Mouse (Mus musculus): ENCODE data around the gene Hap1.

The Hap1 gene

DNA sequence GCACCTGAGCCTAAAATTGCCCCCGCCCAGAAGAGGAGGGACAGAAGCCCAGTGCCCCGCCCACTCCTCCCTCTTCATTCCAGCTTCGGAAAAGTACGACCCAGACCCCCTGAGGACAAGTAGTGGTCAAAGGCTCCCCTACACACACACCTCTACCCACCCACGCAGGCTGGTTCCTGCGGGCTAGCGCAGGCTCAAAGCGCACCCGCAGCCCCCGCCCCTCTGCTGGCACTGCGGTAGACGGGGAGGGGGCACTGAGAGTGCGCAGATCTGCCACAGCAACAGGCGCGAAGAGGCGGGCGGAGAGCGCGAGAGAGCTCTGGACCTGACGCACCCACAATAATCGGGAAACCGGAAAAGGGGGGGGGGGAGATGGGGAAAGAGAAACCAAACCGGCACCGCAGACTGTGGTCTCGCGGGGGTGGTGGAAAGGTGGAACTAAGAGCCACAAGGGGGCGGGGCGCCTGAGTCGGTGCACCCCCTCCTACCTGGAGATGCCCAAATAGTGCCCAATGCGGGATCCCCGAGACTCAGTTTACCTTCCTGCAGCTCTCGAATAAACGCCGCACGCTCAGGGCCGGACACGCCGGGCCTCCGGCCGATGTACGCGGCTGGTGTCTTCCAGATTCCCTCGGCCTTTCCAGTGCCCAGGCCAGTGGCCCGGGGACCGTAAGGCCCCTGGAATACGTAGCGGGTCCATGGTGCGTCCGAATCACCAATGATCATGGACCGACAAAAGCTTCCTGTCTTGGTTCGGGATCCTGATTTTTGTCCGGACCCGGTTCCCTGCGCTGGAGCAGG lies 577 bp downstream of the Hap1 start:
- DNase-seq (ENCODE audit: low spot score), result no peak

DNA sequence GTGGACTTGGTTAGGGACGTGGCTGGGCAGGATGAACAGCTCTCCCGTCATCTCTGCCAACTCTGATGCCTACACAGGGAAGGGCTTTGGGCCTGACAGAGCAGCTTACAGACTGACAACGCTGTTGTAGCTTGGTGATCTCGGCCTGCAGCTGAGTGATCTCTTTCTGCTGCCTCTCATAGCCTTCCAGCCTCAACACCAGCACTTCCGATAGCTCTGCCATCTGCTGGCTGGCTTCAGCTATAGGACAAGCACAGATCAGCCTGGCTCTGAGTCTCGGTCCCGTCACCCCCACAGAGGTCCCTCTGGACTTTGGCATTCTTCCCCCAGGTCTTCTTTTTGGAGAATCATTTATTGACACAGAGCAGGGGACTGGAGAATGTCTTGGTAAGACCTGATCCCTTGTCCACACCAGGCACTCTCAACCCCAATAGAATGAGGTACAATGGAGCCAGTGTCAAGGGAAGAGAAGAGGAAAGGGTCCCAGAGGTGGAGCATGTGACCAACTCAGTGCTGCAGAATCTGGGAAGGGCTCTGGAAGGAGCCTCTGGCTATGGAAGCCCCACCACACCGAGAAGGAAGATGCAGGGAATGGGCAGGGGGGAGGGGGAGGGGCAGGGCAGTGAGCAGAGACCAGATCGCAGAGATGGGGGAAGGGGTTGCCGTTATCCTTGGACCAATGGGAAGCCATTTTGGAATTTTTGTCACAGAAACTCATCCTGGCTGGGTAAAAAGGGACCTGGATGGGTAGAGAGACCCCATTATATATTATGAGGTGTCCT lies 3.7 kb downstream of the Hap1 start:
- DNase-seq (ENCODE audit: low spot score), result peak; percentile 60

DNA sequence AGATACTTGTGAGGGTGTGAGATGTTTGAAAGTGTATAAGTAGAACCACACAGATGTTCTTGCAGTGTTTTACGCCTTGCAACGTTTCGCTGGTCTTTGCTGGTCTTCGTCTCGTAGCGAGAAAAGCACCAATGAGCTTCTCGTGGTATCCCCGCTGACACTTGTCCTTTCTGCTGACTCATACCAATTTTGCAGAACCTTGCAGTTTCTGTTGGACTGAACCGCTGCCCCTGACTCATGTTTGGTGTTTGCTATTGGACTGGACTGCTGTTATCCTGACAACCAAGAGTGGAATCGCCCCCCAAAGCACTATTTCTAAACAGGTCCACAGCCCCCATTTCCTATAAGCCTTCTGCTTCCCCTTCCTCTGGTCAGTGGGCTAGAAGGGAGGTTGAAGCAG lies 11.7 kb downstream of the Hap1 start:
- DNase-seq (ENCODE audit: low spot score), result no peak

DNA sequence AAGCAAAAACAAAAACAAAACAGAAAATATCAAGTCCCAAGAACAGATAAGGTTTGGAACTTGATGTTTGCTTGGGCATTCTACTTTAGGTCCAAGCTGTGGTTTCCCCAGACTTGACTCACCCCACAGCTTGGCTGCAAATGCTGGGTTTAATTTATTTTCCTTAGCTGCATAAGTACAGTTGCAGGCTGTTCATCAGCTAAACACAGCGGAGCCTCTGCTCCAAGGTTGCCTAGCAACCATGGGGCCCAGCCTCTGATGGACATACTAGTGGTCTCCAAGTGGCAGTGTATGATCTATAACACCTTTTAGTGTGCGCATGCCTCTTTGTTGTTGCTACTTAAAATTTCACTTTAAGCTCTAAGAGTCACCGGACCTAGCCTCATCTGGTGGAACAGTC lies 20.2 kb downstream of the Hap1 start:
- DNase-seq (ENCODE audit: low spot score), result no peak

DNA sequence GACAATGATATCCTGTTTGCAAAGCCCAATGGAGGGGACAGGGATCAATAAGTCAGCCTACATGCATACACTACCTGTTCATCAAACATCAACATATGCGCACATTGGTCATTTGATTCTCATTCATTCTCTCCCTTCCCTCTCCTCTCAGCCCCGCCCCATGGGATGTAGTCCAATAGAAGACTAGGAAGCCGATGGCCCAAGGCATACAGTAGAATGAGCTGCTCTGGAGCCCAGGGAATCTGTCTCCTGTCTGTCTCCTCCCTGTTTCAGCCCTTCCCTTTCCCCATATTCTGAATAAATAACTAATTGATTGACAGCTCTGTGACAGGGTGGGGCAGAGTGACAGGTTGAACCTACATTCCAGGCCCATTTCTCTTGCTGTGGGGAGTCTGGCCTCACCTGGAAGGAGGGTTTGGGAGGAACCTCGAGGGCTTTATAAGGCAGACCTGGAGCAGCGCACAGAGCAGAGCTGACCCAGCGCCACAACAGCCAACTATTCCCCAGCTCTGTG lies 21.9 kb downstream of the Hap1 start, which contains the start of gene Gast:
Gene Gast, plus strand, starts transcription at position 464 of the 514 bp plus-strand sequence.
- no peak for DNase-seq (ENCODE audit: low spot score)

DNA sequence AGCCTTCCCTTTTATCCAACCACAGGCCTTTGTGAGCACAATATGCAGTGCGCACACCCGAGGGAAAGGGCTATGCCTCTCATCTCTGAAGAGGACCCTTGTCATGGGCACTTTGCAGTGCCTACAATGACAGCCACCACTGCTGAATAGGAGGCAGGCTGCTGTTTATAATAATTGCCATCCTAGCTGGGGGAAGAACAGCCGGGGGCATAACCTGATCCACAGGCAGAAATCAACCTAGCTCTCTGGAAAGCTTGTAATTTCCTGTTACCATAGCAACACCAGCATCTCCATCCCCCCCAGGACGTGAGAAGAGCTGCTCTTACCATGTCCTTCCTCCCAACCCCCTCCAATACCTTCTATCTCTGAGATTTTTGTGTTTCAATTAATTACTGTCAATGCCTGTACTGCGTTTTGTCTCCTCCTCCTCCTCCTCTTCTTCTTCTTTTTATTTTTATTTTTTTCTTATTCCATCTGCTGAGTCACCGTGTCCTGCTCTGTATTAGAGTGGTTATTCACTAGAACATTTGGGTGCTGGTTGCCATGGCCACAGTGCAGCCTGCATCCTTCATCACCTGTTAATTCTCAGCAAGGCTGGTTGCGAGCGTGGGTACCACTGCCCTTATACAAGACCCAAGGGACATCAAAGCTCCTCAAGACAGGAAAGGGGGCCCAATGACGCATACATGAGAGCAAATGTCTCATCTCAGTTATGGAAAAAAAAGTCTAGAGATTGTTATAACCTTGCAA lies 23.0 kb downstream of the Hap1 start:
- no peak for DNase-seq (ENCODE audit: low spot score)

DNA sequence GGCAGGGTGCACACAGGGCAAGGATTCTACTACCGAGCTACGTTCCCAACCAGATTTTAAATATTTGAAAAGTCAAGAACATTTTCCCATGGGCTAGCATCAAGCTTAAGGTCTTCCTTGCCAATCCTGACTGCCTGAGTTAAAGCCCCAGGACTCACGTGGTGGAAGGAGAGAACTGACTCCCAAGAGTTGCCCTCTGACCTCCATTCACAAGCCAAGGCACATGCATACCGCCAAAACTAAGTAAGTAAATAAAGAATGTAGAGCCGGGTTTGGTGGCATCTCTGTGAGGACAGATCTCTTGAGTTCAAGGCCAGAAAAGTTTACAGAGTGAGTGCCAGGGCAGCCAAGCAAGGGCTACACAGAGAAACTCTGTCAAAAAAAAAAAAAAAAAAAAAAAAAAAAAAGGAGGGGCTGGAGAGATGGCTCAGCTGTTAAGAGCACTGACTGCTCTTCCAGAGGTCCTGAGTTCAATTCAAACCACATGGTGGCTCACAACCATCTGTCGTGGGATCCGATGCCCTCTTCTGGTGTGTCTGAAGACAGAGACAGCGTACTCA lies 25.0 kb downstream of the Hap1 start:
- peak; percentile 74 for DNase-seq (ENCODE audit: low spot score)

DNA sequence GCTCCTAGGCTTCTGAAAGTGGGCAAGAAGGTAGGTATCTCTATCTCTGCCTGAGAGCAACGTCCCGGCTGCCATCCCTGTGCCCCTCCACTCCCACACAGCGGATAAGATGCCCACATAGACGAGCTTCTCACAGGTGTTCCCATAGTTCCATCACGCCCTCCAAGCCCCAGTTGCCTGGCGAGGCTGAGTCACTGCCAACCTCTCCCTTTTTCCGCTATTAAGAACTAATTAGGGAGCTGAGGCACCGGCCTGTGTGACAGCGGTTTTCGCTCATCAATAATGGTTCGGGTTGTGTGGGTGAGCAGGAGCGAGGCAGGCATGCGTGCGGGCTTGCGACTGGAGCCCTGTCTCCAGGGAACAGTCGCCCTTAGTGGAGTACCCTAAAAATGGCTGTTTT lies 25.7 kb downstream of the Hap1 start:
- DNase-seq (ENCODE audit: low spot score), result no peak

DNA sequence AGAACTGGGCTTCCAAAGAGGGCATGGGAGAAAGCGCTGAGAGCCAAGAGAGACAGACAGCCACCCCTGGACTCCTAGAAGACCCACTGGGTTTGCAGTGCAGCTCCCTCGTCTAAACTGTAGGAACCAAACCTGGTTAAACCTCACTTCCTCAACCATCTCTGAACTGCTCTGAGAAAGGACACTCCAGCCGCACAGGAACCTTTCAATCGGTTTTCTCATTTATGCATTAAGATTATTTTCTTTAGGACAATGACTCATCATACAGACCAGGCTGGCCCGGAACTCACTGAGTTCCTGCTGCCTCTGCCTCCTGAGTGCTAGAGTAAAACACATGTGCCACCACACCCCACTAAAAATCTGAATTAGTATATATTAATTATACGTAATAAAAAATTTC lies 28.2 kb downstream of the Hap1 start:
- DNase-seq (ENCODE audit: low spot score), result no peak

DNA sequence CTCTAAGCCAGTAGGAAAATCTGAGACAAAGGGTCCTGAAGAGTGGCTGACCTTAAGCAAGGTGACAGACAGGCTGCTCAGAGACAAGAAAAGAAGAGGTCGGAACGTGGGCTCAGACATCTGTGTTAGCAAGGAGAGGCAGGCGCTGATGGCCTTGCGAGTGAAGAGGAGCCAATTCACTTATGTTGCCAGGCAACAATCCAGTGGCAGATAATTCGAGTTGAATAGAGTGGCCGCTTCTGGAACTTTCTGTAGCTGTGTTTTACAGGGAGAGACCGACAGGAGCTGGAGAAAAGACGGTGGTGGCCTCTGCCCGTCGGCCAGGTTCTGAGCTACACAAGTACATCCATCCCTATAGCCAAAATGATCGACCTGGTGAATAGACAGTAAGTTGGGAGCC lies 28.6 kb downstream of the Hap1 start:
- no peak for DNase-seq (ENCODE audit: low spot score)

DNA sequence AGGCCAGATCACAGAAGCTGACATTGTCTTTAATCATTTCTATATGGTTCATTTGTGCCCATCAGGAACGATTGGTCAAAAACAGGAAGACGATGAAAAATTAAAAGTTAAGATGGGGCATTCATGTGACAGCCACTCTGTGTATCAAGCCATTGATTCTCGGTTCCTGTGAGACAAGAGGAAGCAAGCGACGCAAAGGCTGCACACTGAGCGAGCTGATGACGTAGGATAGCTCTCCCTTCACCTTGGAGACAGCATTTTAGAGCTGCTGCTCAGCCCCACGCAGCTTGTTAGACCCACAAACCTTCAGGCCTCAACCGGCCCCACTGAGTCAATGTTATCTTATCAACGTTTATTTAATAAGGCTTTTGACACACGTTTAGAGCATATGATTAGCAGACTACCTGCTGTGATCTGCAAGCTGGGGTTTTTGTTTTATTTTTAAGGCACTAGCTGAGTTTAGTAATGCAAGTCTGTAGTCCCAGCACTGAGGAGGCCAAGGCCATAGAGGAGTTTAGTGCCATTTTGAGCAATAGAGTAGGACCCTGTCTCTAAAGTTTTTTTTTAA lies 30.8 kb downstream of the Hap1 start:
- DNase-seq (ENCODE audit: low spot score), result no peak

DNA sequence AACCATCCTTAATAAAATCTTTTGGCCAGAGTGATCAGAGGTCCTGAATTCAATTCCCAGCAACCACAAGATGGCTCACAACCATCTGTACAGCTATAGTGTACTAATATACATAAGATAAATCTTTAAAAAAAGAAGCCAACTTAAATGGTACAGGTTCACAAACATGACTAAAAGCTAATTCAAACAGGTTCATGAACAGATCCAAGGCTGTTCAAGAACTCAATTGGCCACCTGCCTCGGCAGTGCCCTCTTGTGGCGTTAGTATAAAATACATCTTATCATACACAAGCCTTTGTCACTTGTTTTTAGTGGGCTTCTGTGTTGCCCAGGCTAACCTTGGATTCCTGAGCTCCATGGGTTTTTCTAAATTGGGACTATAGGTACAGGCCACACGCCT lies 32.4 kb downstream of the Hap1 start:
- peak; percentile 83 for DNase-seq (ENCODE audit: low spot score)

DNA sequence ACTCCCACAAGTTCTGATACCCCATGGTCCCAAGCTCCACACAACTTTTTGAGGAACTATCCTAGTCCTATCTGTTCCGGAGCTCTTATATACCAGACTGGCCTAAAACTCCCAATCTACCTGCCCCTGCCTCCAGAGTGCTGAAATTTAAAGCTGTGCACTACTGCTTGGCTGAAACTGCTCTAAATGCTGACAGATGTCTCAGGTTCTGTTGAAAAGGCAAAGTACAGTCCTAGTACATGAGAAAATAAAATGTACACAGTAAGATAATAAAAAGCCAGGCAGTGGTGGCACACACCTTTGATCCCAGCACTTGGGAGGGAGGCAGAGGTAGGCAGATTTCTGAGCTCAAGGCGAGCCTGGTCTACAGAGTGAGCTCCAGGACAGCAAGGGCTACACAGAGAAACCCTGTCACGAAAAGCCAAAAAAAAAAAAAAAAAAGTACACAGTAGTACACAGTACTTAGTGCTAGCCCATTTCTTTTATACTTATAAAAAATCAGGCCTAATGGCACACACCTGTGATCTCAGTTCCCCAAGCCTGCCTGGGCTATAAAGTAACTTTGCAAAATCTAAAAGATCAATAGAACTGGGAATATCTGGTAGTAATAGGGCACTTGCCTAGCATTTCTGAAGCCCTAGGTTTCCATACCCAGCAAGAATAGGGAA lies 33.2 kb downstream of the Hap1 start:
- DNase-seq (ENCODE audit: low spot score), result no peak

DNA sequence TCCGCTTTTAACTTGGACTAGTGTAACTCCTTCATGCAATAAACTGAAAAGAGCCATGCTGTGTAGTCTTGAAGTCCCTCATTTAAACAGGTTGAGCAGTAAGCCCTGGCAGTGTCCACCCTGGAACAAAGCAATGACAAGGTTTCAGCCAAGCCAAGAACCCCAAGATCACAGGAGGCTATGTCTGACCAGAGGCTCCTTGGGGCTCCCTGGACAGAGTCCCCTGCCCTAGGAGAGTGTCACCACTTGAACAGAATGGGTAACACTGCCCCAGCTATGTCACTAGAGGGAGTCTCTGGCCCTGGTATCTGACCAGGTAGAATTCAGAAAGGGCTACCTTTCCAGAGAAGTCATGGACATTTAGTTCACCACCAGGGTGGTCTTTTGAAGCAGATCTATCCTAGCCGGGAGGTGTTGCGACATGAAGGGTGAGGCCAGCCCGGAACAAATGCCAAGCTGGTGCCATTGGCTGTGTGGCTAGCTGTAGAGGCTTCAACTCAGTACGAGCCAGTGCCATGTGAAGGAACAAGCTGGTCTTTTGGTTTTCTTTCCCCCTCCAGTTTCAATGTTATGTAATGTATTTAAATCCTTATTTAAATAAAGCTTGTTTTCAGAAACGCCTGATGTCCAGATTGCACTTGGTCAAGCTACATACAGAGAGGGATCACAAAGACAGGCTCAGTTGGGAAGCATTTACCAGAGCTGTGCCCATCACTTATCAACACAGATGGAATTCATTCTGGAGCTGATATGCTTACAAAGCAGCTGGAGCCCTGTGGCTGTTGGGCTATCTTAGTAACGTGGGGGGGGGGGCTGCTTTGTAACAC lies 34.2 kb downstream of the Hap1 start:
- DNase-seq (ENCODE audit: low spot score), result peak; percentile 46

DNA sequence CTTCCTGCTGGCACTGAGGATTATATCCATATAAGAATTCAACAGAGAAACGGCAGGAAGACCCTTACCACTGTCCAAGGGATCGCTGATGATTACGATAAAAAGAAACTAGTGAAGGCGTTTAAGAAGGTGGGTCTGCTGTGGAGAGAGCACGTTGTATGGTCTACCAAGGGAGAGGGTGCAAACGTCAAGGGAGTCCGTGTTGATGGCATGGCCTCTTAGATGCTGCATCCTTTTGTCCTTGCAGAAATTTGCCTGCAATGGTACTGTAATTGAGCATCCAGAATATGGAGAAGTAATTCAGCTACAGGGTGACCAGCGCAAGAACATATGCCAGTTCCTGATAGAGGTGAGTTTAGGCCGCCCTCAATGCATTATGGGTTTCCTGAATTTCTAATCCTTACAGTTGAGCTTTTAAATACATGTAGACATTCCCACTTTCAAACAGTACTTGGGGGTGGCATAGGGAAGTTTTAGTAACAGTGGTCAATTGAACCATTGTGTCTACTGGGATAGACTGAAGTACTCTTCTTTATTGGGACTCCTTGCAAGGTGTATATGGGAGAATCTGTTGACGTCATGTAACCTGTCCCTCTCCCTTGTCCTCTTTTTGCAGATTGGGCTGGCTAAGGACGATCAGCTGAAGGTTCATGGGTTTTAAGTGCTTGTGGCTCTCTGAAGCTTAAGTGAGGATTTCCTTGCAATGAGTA lies 35.1 kb downstream of the Hap1 start:
- peak; percentile 25 for DNase-seq (ENCODE audit: low spot score)

DNA sequence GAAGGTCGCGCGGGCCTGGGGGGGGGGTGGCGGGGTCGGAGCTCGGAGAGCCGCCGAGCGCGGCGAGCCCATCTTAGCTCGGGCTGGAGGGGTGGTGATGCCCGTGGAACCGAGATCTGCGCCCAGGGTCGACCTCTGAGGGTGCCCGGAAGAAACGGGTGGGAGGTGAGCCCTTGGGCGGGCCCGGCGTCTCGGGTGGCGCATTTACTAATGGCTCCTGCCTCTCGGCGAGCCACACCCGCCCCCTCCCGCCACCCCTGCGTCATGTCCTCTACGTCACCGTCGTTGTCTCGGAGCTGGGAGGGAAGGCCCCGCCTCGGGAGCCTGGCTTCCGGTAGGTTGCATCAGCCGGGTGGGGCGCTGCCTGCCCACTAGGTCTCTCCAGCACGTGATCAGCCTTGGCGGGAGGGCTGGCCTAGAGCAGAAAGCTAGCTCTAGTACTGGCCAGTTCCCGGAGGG lies 35.7 kb downstream of the Hap1 start:
- peak; percentile 97 for DNase-seq (ENCODE audit: low spot score)

DNA sequence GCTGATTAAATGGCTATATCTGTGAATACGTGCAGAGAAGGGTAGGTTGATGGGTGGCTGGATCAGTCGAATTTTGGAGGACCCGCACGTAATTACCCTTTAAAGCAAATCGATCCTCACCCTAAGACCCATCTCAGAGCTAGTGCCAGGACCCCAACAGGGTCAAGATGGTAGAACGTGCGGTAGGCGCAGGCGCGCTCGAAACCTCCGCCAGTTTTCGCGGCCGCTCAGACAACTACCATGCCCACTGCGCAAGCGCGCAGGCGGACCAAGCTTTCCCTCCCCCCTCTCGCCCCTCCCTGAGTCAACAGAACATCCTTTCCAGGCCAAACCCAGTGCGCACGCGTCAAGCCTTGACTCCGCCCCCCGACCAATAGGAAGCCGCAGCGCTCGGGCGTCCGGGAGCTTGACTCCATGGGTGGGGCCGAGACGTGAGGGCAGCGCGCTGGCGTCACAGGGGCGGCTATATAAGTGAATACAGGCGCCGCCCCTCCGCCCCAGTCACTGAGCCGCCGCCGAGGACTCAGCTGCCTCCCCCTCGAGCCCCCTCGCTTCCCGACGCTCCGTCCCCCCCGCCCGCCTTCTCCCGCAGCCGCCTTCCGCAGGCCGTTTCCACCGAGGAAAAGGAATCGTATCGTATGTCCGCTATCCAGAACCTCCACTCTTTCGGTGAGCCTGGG lies 36.3 kb downstream of the Hap1 start, which contains the start of gene Eif1:
Gene Eif1, plus strand, starts transcription at position 394 of the 680 bp plus-strand sequence.
- peak; percentile 100 for DNase-seq (ENCODE audit: low spot score)

DNA sequence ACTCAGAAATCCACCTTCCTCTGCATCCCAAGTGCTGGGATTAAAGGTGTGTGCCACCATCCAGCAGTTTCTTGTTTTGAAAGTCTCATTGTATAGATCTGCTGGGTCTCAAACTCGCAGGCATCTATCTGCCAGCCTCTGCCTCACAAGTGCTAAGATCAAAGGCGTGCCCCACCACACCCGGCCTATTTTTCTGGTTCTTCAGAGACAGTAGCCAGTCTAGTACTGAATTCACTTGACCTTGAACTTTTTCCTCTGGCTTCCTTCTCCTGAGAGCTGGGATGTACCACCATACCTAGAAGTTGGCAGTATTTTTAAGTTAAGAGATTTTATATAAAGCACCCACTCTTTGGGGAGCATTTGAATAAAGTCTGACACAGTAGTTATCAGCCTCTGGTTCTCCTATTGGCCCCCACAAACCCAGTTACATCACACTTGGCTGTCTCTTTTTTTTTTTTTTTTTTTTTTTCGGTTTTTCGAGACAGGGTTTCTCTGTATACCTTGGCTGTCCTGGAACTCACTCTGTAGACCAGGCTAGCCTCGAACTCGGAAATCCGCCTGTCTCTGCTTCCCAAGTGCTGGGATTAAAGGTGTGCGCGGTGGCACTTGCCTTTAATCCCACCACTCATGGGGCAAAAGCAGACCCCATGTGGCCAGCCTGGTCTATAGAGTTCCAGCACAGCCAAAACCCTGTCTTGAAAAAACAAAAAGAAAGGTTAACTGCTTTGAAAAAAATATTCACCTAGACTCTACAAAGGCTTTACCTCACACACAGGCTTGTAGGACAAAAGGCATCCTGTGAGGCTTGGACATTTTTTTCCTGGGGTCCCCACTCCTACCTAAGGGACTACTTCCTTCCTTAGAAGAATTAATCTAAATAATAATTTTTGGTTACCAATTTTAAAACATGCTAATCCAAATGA lies 37.1 kb downstream of the Hap1 start:
- no peak for DNase-seq (ENCODE audit: low spot score)
